Mouse (Mus musculus) forebrain, embryonic 14.5 days (tissue): ENCODE results near the gene Jakmip3. TPM values are rescaled to one million over a fixed set of nuclear protein-coding genes. Genes with fewer than 3 reads are reported as not detected.
A peak's percentile ranks its signal among the peaks of the same experiment; 100 is the strongest.

Experiments used
- ATAC-seq: fragments of 200-750 bp; cut with Nextera tagmentation; 2 replicates; pipeline ENCODE4 v1.8.0; 2017; ENCODE audit warnings: mild to moderate bottlenecking, moderate library complexity
- DNase-seq: peaks from one replicate; pipeline ENCODE4 v3.0.0-alpha.2; 2015; ENCODE audit warnings: low spot score
- H3K27ac ChIP-seq: fragments of 300-500 bp; sonication (generic); 2 replicates; pipeline ENCODE4 v1.5.1; 2014; ENCODE audit warnings: low read depth, mild to moderate bottlenecking, control low read depth, low read length, moderate library complexity
- H3K27me3 ChIP-seq: fragments of 300-500 bp; sonication (generic); replicated peaks from 2 replicates; pipeline ENCODE4 v1.6.1; 2014; ENCODE audit warnings: low read length, control low read depth, mixed read lengths; ENCODE audit not compliant: control insufficient read depth, insufficient read depth
- H3K36me3 ChIP-seq: fragments of 300-500 bp; sonication (generic); 2 replicates; pipeline ENCODE4 v1.6.1; 2014; ENCODE audit warnings: low read length, control low read depth; ENCODE audit not compliant: control insufficient read depth, insufficient read depth
- H3K4me1 ChIP-seq: fragments of 300-500 bp; sonication (generic); 2 replicates; pipeline ENCODE4 v1.6.1; 2014; ENCODE audit warnings: antibody characterized with exemption, low read length, control low read depth; ENCODE audit not compliant: control insufficient read depth, insufficient read depth
- H3K4me2 ChIP-seq: fragments of 300-500 bp; sonication (generic); 2 replicates; pipeline ENCODE4 v1.6.1; 2014; ENCODE audit warnings: mild to moderate bottlenecking, control low read depth, low read length
- H3K4me3 ChIP-seq: fragments of 300-500 bp; sonication (generic); 2 replicates; pipeline ENCODE4 v1.5.1; 2014; ENCODE audit warnings: low read depth, low read length, control low read depth
- H3K9ac ChIP-seq: fragments of 300-500 bp; sonication (generic); 2 replicates; pipeline ENCODE4 v1.6.1; 2014; ENCODE audit warnings: mild to moderate bottlenecking, low read length, control low read depth, moderate library complexity
- H3K9me3 ChIP-seq: fragments of 300-500 bp; sonication (generic); replicated peaks from 2 replicates; pipeline ENCODE4 v1.6.1; 2016; ENCODE audit warnings: low read length, control low read depth, mixed read lengths; ENCODE audit not compliant: control insufficient read depth
- WGBS: fragments of 180-500 bp; shearing (Covaris S2); extraction: QIAGEN DNeasy Blood & Tissue Kit; methylation state at CpG from one replicate; pipeline ENCODE4 v1.1.7; 2014; 5-methylcytosine and 5-hydroxymethylcytosine counted together
- polyA plus RNA-seq: library from polyadenylated mRNA; unstranded; fragments of >200 nt; fragmentation: Nextera tagmentation; extraction: Ambion mirVana; gene quantifications from 2 replicates; pipeline ENCODE4 v1.2.1, GENCODE M21; 2014

Gene Jakmip3
- polyA plus RNA-seq, 1 experiment from 2014 or later: 2.4 TPM

DNA sequence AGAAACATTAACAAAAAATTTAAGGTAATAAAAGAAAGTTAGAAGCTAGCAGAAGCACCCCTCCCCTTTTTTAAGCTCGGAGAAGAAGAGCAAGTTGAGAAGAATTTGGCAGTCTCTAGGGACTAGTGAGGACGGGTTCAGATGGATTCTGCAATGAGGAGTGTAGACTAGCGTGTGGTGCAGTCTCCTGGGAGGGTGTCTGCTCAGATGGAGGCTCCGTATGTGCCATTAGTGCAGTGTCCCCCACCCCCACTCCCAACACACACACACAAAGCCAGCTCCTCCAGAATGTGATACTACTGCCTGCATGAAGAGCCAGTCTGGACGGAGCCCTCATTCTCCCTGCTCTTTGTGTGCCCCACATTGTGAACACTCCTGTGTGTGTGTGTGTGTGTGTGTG lies 140.6 kb downstream of the Jakmip3 start:
- Histone ChIP-seq H3K4me3 (no peak overlapping the region), H3K9ac (no peak overlapping the region), H3K36me3 (no peaks in the 10 kb centered on the region), H3K4me1 (peaks cover 24% of the 10 kb centered on the region), H3K4me2 (no peak overlapping the region), H3K27me3 (peaks cover 7% of the 10 kb centered on the region; the same call in 1 of the 2 replicates), H3K27ac (no peak overlapping the region), H3K9me3 (no peaks in the 10 kb centered on the region)
- DNase-seq: peak; percentile 55
- ATAC-seq: no peak
- 69% methylated on average over 5 of the region's 5 CpGs for whole genome bisulfite sequencing

DNA sequence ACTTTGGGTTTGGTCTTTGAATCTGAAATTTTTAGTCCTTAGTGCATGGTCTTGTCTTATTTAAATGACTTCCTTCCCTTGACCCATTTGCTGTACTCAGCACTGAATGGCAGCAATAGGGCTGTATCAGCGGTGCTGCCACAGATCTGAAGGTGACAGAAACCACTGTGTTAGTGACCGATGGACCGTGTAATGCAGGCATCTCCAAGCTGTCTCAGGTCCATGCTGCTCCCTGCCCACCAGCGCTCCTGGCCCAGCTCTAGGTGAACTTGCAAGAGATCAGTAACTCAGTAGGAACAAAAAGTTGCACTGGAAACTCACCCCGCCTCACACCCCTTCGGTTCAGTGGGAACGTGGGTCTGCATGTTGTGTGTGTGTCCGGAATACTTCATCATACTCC lies 141.8 kb downstream of the Jakmip3 start:
- 51% methylated on average over 8 of the region's 8 CpGs for WGBS
- H3K27me3 ChIP-seq: peaks cover 7% of the 10 kb centered on the region; the same call in 1 of the 2 replicates
- H3K9ac ChIP-seq: no peak overlapping the region
- no peaks in the 10 kb centered on the region for H3K9me3 ChIP-seq
- DNase-seq: no peak
- ATAC-seq: no peak
- no peaks in the 10 kb centered on the region for H3K36me3 ChIP-seq
- peaks cover 19% of the 10 kb centered on the region for H3K4me1 ChIP-seq
- H3K27ac ChIP-seq: no peak overlapping the region
- H3K4me2 ChIP-seq: no peak overlapping the region
- H3K4me3 ChIP-seq: no peak overlapping the region

DNA sequence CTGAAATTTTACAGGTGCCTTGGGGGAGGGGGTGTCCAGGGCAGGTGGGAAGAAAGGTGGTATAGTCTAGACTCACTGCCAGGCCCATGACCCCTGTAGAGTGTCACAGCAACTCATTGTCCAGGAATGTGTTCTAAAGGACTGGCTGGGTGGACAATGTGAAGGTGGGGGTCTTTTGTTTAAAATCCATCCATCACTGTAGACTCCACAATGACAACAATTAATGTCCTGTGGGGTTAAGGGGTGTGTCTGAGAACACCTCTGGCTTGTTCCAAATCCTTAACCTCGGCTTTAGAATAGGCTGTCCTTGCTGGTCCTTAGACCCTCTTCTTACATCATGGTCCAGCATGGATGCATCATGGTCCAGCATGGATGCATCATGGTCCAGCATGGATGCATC lies 143.8 kb downstream of the Jakmip3 start:
- H3K4me3 ChIP-seq: no peak overlapping the region
- no peaks in the 10 kb centered on the region for H3K9me3 ChIP-seq
- no peak overlapping the region for H3K4me2 ChIP-seq
- peaks cover 15% of the 10 kb centered on the region for H3K4me1 ChIP-seq
- ATAC-seq: no peak
- H3K27ac ChIP-seq: no peak overlapping the region
- WGBS: 58% methylated on average over 1 of the region's 1 CpGs
- H3K9ac ChIP-seq: no peak overlapping the region
- DNase-seq: no peak
- H3K36me3 ChIP-seq: peaks cover under 1% of the 10 kb centered on the region; the same call in 1 of the 2 replicates
- H3K27me3 ChIP-seq: peaks cover 7% of the 10 kb centered on the region; the same call in 1 of the 2 replicates

DNA sequence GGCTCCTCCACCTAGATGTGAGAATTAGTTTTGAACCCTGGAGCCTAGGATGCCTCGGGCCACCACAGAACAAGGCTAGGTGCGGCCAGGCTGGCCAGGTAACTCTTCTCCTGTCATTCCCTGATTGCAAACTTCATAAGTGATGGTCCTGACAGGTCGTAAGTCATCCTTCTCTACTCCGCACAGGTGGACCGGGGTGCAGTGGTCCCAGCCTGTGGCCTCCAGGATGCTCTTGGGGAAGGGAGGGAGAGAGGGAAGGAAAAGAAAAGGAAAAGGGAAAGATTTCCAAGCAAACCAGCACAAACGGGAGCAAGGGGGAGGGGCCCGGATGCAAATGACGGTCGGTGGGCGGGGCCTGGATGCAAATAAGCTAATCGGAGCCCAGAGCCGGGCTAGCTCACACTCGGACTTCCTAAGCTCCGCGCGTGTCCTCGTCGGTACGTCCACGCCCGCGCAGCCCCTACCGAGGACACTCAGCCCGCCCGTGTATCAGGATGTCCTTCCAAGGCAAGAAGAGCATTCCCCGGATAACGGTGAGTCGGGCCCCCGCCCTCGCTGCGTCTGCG lies 145.2 kb downstream of the Jakmip3 start, which contains the start of gene Dpysl4:
Gene Dpysl4, plus strand, starts transcription at position 373 of the 566 bp plus-strand sequence.
- Histone ChIP-seq H3K4me3 (peak within 1 kb of the TSS; percentile 72), H3K9me3 (no peaks in the 10 kb centered on the region), H3K36me3 (peaks cover 13% of the 10 kb centered on the region), H3K27me3 (peaks cover 7% of the 10 kb centered on the region; the same call in 1 of the 2 replicates), H3K4me2 (peak within 1 kb of the TSS; percentile 63), H3K9ac (peak within 1 kb of the TSS; percentile 78), H3K27ac (peak within 1 kb of the TSS; percentile 10; the same call in 1 of the 2 replicates), H3K4me1 (peaks cover 17% of the 10 kb centered on the region)
- DNase-seq (peak; percentile 93), ATAC-seq (peak; percentile 84)
- 6% methylated on average over 32 of the region's 32 CpGs for WGBS

DNA sequence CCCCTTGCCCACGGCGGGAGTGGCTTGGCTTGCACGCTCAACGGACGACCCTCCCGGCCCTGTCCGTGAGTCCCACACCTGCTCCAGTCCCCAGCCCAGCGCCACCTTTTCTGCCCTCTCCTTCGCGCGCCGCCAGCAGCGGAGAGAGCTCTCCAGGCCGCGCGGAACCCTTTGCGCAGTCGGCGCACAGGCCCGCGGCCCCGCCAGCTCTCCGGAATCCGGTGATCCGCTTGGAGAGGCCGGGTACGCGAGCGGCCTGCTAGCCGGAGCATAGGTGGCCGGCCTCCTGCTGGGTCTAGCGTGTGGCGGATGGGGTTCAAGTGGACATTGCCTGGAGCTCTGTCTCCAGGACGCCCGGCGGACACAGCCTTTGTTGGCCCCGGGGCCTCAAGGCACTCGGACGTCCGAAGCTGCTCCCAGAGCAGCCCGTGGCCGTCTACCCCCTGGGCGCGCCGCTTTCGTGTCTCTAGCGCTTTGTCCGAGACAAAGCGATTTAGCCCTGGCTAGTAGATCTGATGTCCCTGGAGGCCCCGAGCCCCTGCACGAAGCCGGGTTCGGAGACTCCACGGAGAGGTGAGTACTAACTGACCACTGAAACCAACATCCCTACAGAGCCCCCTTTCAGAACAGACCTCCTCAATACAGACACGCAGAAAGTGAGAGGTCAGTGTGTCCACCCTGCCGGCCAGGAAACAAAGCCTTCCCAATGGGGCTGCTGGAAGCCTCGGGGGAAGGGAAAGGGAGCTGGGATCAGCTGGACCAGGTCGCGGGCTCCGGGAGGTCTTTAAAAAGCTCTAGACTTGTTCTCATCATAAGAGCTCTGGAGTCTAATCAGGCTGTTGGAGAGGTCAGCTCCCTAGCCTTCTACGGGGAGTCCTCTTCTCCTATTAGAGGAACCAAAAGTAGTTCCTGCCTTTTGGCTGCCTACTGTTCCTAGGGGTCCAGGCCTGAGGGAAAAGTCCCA lies 145.9 kb downstream of the Jakmip3 start:
- H3K4me2 ChIP-seq: peak overlapping the region; percentile 63
- ATAC-seq (peak; percentile 73), DNase-seq (no peak)
- peaks cover 17% of the 10 kb centered on the region for H3K4me1 ChIP-seq
- peak overlapping the region; percentile 10; the same call in 1 of the 2 replicates for H3K27ac ChIP-seq
- H3K9me3 ChIP-seq: no peaks in the 10 kb centered on the region
- 2% methylated on average over 61 of the region's 61 CpGs for WGBS
- peaks cover 7% of the 10 kb centered on the region; the same call in 1 of the 2 replicates for H3K27me3 ChIP-seq
- peaks cover 21% of the 10 kb centered on the region for H3K36me3 ChIP-seq
- H3K9ac ChIP-seq: peak overlapping the region; percentile 78
- peak overlapping the region; percentile 72 for H3K4me3 ChIP-seq

DNA sequence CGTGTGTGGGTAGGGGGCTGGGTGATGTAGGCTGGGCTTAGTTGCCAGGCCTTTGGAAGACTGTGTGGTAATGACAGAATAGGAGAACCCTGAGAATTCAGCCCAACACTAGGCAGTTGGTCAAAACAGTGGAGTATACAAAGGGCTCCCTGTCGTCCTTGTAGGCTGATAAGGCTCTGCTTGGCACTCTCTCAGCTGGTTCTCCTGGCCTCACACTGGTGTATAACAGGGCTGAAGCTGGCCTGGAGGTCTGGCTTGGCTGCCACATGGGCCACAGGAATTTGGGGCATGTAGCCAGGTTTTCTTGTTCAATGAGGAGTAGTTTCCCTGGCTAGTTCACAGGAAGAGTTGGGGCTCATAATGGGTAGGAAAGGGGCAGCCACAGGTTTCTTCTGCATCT lies 147.3 kb downstream of the Jakmip3 start:
- H3K4me1 ChIP-seq: peaks cover 17% of the 10 kb centered on the region

DNA sequence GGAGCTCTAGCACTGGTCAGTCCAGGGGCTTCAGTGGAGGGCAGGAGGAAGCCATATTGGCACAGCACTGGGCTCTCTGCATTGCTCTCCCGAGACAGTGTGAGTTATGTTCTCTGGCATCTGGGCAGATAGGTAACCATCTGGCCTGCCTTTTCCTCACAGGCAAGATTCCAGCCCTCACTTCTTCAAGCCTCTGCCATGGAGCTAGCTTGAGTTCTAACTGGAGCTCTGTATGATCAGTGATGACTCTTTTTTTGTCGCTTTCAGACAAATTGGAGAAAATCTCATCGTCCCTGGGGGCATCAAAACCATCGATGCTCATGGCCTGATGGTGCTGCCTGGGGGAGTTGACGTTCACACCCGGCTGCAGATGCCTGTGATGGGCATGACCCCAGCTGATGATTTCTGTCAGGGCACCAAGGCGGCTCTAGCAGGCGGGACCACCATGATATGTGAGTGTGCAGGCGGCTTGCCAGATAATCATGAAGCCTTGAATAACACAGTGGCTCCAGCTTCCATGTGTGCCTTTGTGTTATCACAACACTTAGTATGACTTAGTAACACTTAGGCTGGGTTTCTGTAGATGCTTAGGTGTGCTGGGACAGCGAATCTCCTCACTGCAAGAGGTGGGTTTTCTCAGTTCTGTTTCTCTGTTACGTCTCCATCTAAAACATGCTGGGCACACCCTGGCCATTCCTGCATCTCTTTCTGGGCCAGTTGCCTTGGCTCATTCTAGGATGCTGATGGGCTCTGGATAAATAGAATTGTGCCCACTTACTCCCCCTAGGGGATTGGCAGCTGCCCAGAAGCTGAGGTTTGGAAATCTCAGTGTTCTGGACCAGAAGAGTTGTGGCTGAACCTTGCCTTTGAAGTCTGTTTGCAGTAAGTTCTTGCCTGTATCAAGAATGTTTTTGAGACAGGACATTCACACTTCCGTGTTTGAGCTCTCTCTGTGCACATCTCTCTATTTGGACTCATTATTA lies 149.7 kb downstream of the Jakmip3 start:
- Histone ChIP-seq H3K9me3 (no peaks in the 10 kb centered on the region), H3K4me1 (peaks cover 17% of the 10 kb centered on the region), H3K4me3 (no peak overlapping the region), H3K27ac (no peak overlapping the region), H3K27me3 (peaks cover 4% of the 10 kb centered on the region; the same call in 1 of the 2 replicates), H3K36me3 (peaks cover 54% of the 10 kb centered on the region), H3K4me2 (no peak overlapping the region), H3K9ac (no peak overlapping the region)
- ATAC-seq (no peak), DNase-seq (peak; percentile 63)
- 80% methylated on average over 12 of the region's 12 CpGs for WGBS

More for the DNA sequence above, 147.3 kb downstream of the Jakmip3 start:
- peak; percentile 56; the same call in 1 of the 2 replicates for ATAC-seq
- H3K36me3 ChIP-seq: peaks cover 34% of the 10 kb centered on the region
- 30% methylated on average over 2 of the region's 2 CpGs for WGBS
- H3K27ac ChIP-seq: no peak overlapping the region
- peak overlapping the region; percentile 63 for H3K4me2 ChIP-seq
- H3K4me3 ChIP-seq: peak overlapping the region; percentile 72; the same call in 1 of the 2 replicates
- H3K9me3 ChIP-seq: no peaks in the 10 kb centered on the region
- H3K9ac ChIP-seq: peak overlapping the region; percentile 78
- H3K27me3 ChIP-seq: peaks cover 7% of the 10 kb centered on the region; the same call in 1 of the 2 replicates
- DNase-seq: peak; percentile 77

DNA sequence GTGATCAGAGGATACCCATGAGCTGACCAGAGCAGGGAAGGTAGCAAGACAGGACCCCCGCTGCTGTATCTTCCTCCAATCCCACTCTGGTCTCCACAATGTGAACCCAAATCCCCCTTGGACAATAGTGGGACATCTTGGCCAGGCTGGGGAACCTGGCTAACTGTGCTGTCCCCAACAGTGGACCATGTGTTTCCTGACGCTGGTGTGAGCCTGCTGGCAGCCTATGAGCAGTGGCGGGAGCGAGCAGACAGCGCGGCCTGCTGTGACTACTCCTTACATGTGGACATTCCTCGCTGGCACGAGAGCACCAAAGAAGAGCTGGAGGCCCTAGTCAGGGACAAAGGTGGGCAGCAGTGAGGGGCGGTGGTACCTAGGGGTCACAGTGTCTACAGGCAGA lies 151.2 kb downstream of the Jakmip3 start:
- no peak overlapping the region for H3K9ac ChIP-seq
- H3K27me3 ChIP-seq: no peaks in the 10 kb centered on the region
- H3K4me2 ChIP-seq: no peak overlapping the region
- no peak overlapping the region for H3K4me3 ChIP-seq
- H3K27ac ChIP-seq: no peak overlapping the region
- WGBS: 89% methylated on average over 9 of the region's 9 CpGs
- no peaks in the 10 kb centered on the region for H3K9me3 ChIP-seq
- no peak for DNase-seq
- H3K4me1 ChIP-seq: peaks cover 14% of the 10 kb centered on the region
- ATAC-seq: no peak
- H3K36me3 ChIP-seq: peaks cover 64% of the 10 kb centered on the region
